Mouse (Mus musculus) lung, embryonic 14.5 days (tissue): ENCODE measurements around the gene Furin. TPM values are rescaled to one million over a fixed set of nuclear protein-coding genes. Genes with fewer than 3 reads are reported as not detected.
"Not testable (repeated sequence)": the region's sequence is repeated elsewhere in the genome, so short reads cannot be mapped to it uniquely, and the experiment has no call there.

Experiments
- ATAC-seq: fragments of 200-750 bp; cut with Nextera tagmentation; 2 replicates; pipeline ENCODE4 v1.8.0; 2017; ENCODE audit warnings: mild to moderate bottlenecking, moderate TSS enrichment, moderate library complexity; ENCODE audit not compliant: insufficient read depth
- DNase-seq: peaks from one replicate; pipeline ENCODE4 v3.0.0-alpha.2; 2015
- H3K27ac ChIP-seq: fragments of 300-500 bp; sonication (generic); 2 replicates; pipeline ENCODE4 v1.5.1; 2014; ENCODE audit warnings: low read depth, mild to moderate bottlenecking, moderate library complexity
- H3K27me3 ChIP-seq: fragments of 300-500 bp; sonication (generic); 2 replicates; pipeline ENCODE4 v1.6.1; 2014; ENCODE audit warnings: low read length, control low read depth; ENCODE audit not compliant: insufficient read depth
- H3K36me3 ChIP-seq: fragments of 300-500 bp; sonication (generic); 2 replicates; pipeline ENCODE4 v1.6.1; 2014; ENCODE audit warnings: control low read depth; ENCODE audit not compliant: insufficient read depth
- H3K4me1 ChIP-seq: fragments of 300-500 bp; sonication (generic); 2 replicates; pipeline ENCODE4 v1.6.1; 2014; ENCODE audit warnings: antibody characterized with exemption, control low read depth; ENCODE audit not compliant: insufficient read depth
- H3K4me2 ChIP-seq: fragments of 300-500 bp; sonication (generic); 2 replicates; pipeline ENCODE4 v1.6.1; 2014; ENCODE audit warnings: mild to moderate bottlenecking
- H3K4me3 ChIP-seq: fragments of 300-500 bp; sonication (generic); 2 replicates; pipeline ENCODE4 v1.5.1; 2014; ENCODE audit warnings: low read depth, low read length
- H3K9ac ChIP-seq: fragments of 300-500 bp; sonication (generic); 2 replicates; pipeline ENCODE4 v1.6.1; 2014
- H3K9me3 ChIP-seq: fragments of 300-500 bp; sonication (generic); 2 replicates; pipeline ENCODE4 v1.6.1; 2016; ENCODE audit warnings: low read depth, low read length, control low read depth
- CTCF ChIP-seq: IDR thresholded peaks from 2 replicates; pipeline ENCODE4 v1.5.1; 2016; ENCODE audit warnings: antibody characterized with exemption, low read depth
- WGBS: fragments of 180-500 bp; shearing (Covaris S2); extraction: QIAGEN DNeasy Blood & Tissue Kit; methylation state at CpG from one replicate; pipeline ENCODE4 v1.1.7; 2014; 5-methylcytosine and 5-hydroxymethylcytosine counted together
- polyA plus RNA-seq: library from polyadenylated mRNA; unstranded; fragments of >200 nt; fragmentation: Nextera tagmentation; extraction: Ambion mirVana; gene quantifications from 2 replicates; pipeline ENCODE4 v1.2.1, GENCODE M21; 2014

Gene Furin
- polyA plus RNA-seq, 1 experiment from 2014 or later: 19.4 TPM

DNA sequence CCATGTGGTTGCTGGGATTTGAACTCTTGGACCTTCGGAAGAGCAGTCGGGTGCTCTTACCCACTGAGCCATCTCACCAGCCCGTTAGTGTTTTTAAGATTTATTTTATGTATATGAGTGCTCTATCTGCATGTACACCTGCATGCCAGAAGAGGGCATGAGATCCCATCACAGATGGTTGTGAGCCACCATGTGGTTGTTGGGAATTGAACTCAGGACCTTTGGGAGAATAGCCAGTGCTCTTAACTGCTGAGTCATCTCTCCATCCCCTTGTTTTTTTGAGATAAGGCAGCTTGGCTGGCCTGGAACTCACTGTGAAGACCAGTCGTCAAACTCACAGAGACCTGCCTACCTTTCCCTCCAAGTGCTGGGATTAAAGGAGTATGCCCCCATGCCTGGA lies 8.8 kb downstream of the Furin start:
- not testable (repeated sequence) for H3K9me3 ChIP-seq, DNase-seq, ATAC-seq, H3K27ac ChIP-seq, H3K4me3 ChIP-seq, H3K4me2 ChIP-seq, H3K27me3 ChIP-seq, H3K9ac ChIP-seq
- TF ChIP-seq CTCF: peak; percentile 40
- H3K36me3 ChIP-seq: peaks cover 61% of the 10 kb centered on the region
- 85% methylated on average over 4 of the region's 4 CpGs for WGBS
- peaks cover 17% of the 10 kb centered on the region for H3K4me1 ChIP-seq

DNA sequence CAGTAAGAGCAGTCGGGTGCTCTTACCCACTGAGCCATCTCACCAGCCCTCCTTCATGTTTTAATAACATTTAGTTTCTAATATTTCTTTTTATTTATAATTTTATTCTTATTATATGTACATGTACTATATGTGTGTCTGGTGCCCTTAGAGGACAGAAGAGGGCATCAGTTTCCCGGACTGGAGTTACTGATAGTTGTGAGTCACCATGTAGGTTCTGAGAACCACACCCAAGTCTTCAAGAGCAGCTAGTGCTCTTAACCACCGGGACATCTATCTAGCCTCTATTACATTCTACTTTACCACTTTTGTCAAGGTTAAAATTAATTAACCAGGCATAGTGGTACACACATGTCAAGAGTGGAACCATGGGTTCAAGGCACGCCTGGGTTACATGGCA lies 10.6 kb downstream of the Furin start:
- WGBS: 84% methylated on average over 4 of the region's 4 CpGs
- H3K27ac ChIP-seq: no peak overlapping the region
- no peaks in the 10 kb centered on the region for H3K4me1 ChIP-seq
- TF ChIP-seq CTCF: no peak
- ATAC-seq (no peak), DNase-seq (no peak)
- H3K27me3 ChIP-seq: no peaks in the 10 kb centered on the region
- H3K4me2 ChIP-seq: no peak overlapping the region
- no peak overlapping the region for H3K4me3 ChIP-seq
- peaks cover 79% of the 10 kb centered on the region for H3K36me3 ChIP-seq
- no peak overlapping the region for H3K9ac ChIP-seq
- no peaks in the 10 kb centered on the region for H3K9me3 ChIP-seq

DNA sequence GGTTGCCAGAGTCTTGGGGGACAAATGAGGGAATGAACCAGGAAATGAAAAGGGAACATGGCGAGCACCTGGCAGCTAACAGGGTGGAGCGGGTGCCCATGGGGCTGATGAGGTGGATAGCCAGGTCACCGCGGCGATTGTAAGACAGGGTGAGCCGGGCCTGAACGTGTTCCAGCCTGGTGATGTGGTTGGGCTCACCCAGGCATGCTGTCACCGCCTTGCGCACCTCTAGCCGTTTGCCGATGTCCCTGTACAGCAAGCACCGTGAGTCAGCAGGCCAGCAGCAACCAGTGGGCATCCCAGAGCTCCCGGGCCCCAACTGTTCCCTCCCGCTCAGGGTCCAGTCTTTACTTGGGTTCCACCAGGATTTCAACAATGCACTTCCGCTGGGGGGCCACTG lies 13.1 kb downstream of the Furin start:
- H3K36me3 ChIP-seq: peaks cover 75% of the 10 kb centered on the region
- DNase-seq: no peak

DNA sequence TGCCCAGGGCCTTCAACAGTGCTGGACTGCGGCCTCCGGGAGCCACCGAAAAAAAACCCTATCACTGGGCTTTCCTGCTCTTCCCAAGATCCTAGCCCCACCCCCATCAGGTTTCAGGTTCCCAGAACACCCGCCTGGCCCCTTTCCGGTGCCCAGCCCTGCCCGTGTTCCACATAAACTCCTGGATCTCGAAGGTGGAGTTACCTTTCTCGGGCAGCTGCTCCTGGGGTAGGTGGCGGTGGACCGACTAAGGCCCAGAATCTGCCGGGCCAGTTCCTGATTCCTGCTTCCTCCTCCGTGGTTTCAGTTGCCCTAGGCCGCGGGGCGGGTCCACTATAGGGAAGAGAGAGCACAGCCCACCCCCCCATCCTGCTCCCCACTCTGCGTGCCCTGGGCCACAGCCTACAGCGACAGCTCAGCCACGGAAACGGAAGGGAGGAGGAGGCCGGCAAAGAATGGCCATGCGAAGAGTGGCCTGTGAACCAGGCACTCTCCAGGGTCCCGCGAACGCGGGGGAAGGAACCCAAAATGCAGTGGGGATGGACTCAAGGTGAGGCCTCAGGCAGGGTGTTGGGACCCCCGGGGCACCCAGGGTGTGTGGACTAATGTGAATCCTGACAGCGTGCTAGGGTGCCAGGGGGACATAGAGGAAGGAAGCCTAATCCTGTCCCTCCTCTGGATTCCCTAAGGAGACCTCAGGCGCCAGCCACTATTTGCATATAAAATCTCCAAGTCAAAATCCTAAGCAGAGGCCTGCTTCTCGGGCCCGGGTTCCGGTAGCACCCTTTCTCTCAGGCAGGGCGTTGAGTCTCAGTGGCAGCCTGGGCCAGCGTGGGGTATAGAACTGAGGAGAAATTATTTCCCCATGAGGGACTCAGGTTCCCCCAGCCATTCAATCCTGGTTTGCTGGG lies 17.3 kb downstream of the Furin start, which contains the start of gene Fes:
Gene Fes (minus strand): TSS at position 314 of the 911 bp plus-strand sequence.
- WGBS: 17% methylated on average over 33 of the region's 33 CpGs
- no peaks in the 10 kb centered on the region for H3K27me3 ChIP-seq
- no peaks in the 10 kb centered on the region for H3K9me3 ChIP-seq
- H3K4me3 ChIP-seq: peak within 1 kb of the TSS; percentile 33
- DNase-seq (peak; percentile 59), ATAC-seq (peak; percentile 22)
- TF ChIP-seq CTCF: no peak
- peak within 1 kb of the TSS; percentile 78 for H3K27ac ChIP-seq
- H3K9ac ChIP-seq: peak within 1 kb of the TSS; percentile 61
- peaks cover 39% of the 10 kb centered on the region for H3K36me3 ChIP-seq
- peaks cover 4% of the 10 kb centered on the region; the same call in 1 of the 2 replicates for H3K4me1 ChIP-seq
- H3K4me2 ChIP-seq: peak within 1 kb of the TSS; percentile 60

More for the DNA sequence above, 13.1 kb downstream of the Furin start:
- Histone ChIP-seq H3K9me3 (no peaks in the 10 kb centered on the region), H3K9ac (no peak overlapping the region), H3K4me1 (peaks cover 4% of the 10 kb centered on the region; the same call in 1 of the 2 replicates), H3K27ac (no peak overlapping the region), H3K4me2 (no peak overlapping the region), H3K4me3 (no peak overlapping the region), H3K27me3 (no peaks in the 10 kb centered on the region)
- ATAC-seq: no peak
- 85% methylated on average over 15 of the region's 15 CpGs for WGBS
- TF ChIP-seq CTCF: no peak

DNA sequence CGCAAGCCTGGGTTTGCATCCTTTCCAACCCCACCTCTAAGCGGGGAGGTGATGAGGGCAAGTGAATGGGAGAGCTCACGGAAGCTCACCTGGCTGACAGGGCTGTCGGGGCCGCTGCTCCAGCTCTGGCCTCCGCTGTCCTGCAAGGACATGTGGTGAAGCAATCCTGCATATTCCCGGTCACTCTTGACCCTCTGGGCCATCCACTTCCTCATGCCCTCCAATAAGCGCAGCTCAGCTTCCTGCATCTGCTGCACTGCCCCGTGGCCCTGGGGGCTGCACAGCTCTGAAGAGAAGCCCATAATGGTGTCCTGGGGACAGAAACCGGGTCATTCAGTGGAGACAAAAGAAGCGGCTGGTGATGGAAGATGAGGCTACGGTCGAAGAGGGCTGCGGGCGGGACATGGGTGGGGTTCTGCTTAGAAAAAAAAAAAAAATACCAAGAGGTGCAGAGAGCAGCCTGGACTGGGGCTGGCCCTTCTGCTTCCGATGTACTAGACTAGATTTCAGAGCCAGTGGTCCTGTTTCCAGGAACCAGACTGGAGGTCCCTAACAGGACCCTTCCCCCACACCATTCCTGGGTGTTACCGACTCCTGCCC lies 18.1 kb downstream of the Furin start:
- peak overlapping the region; percentile 78 for H3K27ac ChIP-seq
- peak overlapping the region; percentile 60 for H3K4me2 ChIP-seq
- peaks cover 4% of the 10 kb centered on the region; the same call in 1 of the 2 replicates for H3K4me1 ChIP-seq
- no peaks in the 10 kb centered on the region for H3K27me3 ChIP-seq
- WGBS: 42% methylated on average over 17 of the region's 17 CpGs
- H3K36me3 ChIP-seq: peaks cover 35% of the 10 kb centered on the region
- no peak for ATAC-seq
- no peak for TF ChIP-seq CTCF
- H3K9me3 ChIP-seq: no peaks in the 10 kb centered on the region
- peak; percentile 17 for DNase-seq
- peak overlapping the region; percentile 33 for H3K4me3 ChIP-seq
- H3K9ac ChIP-seq: peak overlapping the region; percentile 61

DNA sequence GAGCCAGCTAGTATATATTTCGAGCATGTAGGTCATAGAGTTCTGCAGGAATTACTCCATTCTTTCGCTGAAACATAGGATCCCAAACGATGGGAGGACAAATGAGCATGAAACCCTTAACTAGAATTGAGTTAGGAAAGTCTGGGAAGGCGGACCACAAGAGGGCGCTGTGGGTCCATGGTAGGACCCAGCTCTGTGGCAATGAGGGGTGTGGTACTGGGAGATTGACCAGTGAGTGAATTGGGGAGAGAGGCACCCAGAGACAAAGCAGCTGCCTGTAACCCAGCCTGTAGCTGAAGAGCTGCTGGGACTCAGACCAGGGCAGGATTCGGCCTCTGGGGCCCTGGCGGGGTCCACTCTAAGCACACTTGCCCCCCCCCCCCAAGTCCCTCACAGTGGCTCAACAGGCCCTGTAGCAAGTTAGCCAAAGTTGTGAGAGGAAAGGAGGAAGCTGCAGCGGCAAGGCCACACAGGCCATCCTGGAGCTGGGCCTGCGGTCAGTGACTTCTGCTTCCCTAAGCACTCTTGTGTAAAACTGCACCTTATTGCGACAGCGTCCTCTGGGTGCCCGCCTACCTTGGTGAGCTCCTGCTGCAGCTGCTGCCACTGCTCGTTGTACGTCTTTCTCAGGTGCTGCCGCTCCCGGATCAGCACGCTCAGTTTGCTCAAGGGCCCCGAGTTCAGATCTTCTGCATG lies 18.9 kb downstream of the Furin start:
- no peak overlapping the region for H3K4me3 ChIP-seq
- 36% methylated on average over 18 of the region's 18 CpGs for WGBS
- H3K4me1 ChIP-seq: peaks cover 4% of the 10 kb centered on the region; the same call in 1 of the 2 replicates
- TF ChIP-seq CTCF: peak; percentile 98
- H3K27ac ChIP-seq: peak overlapping the region; percentile 22; the same call in 1 of the 2 replicates
- DNase-seq (peak; percentile 97), ATAC-seq (peak; percentile 82)
- H3K9me3 ChIP-seq: no peaks in the 10 kb centered on the region
- 0 out of 2 replicates have a peak overlapping the region, but pooled peaks have one; percentile 11 for H3K9ac ChIP-seq
- H3K36me3 ChIP-seq: peaks cover 27% of the 10 kb centered on the region
- no peaks in the 10 kb centered on the region for H3K27me3 ChIP-seq
- H3K4me2 ChIP-seq: peak overlapping the region; percentile 60
